Mouse (Mus musculus): ENCODE data around the gene C2cd4b. TPM values are rescaled to one million over a fixed set of nuclear protein-coding genes. Genes with fewer than 3 reads are reported as not detected.

The C2cd4b gene
- polyA plus RNA-seq, 1 experiment from 2014 or later = 2.3 TPM

DNA sequence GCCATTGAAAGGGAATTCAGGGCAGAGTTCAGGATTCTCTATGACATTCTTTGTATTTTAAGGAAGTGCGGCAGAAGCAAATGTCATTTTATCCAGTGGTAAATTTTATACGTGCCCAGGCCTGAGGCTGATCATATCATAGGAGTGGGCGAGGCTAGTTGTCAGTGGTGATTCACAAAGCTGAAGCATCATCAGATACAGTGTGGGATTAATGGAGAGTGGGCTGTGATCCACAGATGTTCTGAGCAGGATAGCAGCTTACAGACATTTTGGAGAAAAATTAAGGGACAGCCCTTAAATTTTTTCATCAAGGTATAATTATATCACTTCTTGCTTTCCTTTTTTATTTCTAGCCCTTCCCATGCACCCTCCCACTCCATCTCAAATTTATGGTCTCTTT, 24.2 kb downstream of the C2cd4b start:
- Histone ChIP-seq H3K27ac (no peak overlapping the region), H3K9me3 (peaks cover 3% of the 10 kb centered on the region; the same call in 1 of the 2 replicates), H3K27me3 (ENCODE audit: insufficient read depth, poor library complexity, severe bottlenecking) (peaks cover 14% of the 10 kb centered on the region; the same call in 1 of the 2 replicates), H3K36me3 (no peaks in the 10 kb centered on the region), H3K4me1 (peaks cover 4% of the 10 kb centered on the region; the same call in 1 of the 2 replicates), H3K4me3 (no peak overlapping the region)
- DNase-seq (ENCODE audit: low spot score) = no peak
- 86% methylated on average over 3 of the region's 3 CpGs for WGBS

DNA sequence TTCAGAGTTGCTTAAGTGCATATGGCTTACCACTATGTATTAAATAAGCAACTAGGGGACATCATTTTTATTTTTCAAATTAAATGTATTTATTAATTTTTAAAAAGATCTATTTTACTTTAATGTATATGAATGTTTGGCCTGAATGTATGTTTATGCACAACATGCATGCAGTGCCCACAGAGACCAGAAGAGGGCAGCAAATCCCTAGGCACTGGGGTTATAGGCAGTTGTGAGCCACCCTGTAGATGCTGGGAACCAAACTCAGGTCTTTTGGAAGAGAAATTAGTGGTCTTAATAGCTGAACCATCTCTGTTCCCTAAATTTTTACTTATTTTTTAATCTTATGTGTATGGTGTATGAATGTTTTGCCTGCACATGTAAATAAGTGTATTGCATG, 24.7 kb downstream of the C2cd4b start:
- H3K27ac ChIP-seq = no peak overlapping the region
- peaks cover 14% of the 10 kb centered on the region; the same call in 1 of the 2 replicates for H3K27me3 ChIP-seq (ENCODE audit: insufficient read depth, poor library complexity, severe bottlenecking)
- H3K36me3 ChIP-seq = no peaks in the 10 kb centered on the region
- peaks cover 3% of the 10 kb centered on the region; the same call in 1 of the 2 replicates for H3K9me3 ChIP-seq
- H3K4me3 ChIP-seq = no peak overlapping the region
- no peak for DNase-seq (ENCODE audit: low spot score)
- no peaks in the 10 kb centered on the region for H3K4me1 ChIP-seq

DNA sequence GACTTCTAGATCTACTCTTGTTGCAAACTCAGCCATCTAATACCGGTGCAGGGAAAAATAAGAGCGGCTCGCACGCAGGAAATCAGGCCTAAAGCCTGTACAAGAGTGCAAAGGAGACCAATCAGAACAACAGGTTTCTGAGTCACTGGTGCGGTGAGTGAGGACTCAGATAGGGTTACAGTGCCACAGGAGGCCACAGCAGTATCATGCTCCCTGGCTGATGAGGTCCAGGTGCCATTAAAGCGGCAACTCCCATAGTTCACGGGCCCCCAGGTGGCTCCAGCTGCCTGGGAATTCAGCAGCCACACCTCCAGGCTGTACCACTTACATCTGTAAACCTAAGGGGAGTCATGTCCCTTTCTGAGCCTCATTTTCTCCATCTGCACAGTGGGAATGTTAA, 27.1 kb downstream of the C2cd4b start:
- no peaks in the 10 kb centered on the region for H3K36me3 ChIP-seq
- no peak overlapping the region for H3K27ac ChIP-seq
- no peak overlapping the region for H3K4me3 ChIP-seq
- peaks cover 3% of the 10 kb centered on the region; the same call in 1 of the 2 replicates for H3K9me3 ChIP-seq
- 81% methylated on average over 7 of the region's 7 CpGs for WGBS
- H3K27me3 ChIP-seq (ENCODE audit: insufficient read depth, poor library complexity, severe bottlenecking) = peaks cover 6% of the 10 kb centered on the region; the same call in 1 of the 2 replicates
- no peaks in the 10 kb centered on the region for H3K4me1 ChIP-seq
- DNase-seq (ENCODE audit: low spot score) = no peak

- no peaks in the 10 kb centered on the region for H3K4me1 ChIP-seq
- no peaks in the 10 kb centered on the region for H3K27me3 ChIP-seq (ENCODE audit: insufficient read depth, poor library complexity, severe bottlenecking)
- DNase-seq (ENCODE audit: low spot score) = no peak
- no peaks in the 10 kb centered on the region for H3K36me3 ChIP-seq
- WGBS = 66% methylated on average over 6 of the region's 6 CpGs
- no peak overlapping the region for H3K27ac ChIP-seq
- peaks cover 3% of the 10 kb centered on the region; the same call in 1 of the 2 replicates for H3K9me3 ChIP-seq
- H3K4me3 ChIP-seq = no peak overlapping the region
These were observed 28.4 kb downstream of the C2cd4b start for GRCm38 (mm10) chr9:67787671-67788070.

DNA sequence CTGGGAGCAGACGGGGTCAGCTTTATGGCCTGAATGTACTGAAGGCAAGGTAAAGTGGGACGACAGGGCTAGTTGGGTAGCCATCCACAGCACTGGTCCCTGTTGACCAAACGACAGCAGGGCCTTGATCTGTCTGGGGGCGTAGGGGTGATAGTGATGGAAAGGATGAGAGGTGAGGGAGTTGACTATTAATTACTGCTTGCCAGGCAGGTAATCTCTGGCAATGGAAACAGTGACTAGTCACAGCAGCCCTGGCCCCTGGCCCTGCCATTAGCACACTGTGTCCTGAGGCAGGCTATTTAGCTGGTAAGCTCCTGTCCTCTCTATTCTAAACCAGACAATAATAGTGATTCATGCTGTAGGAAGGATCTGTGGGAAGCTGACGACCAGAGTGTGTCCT, 33.2 kb downstream of the C2cd4b start:
- Histone ChIP-seq H3K27ac (no peak overlapping the region), H3K36me3 (no peaks in the 10 kb centered on the region), H3K4me1 (peaks cover 14% of the 10 kb centered on the region; the same call in 1 of the 2 replicates), H3K4me3 (no peak overlapping the region), H3K27me3 (ENCODE audit: insufficient read depth, poor library complexity, severe bottlenecking) (peaks cover 9% of the 10 kb centered on the region), H3K9me3 (no peaks in the 10 kb centered on the region)
- no peak for DNase-seq (ENCODE audit: low spot score)
- WGBS = 72% methylated on average over 5 of the region's 5 CpGs

DNA sequence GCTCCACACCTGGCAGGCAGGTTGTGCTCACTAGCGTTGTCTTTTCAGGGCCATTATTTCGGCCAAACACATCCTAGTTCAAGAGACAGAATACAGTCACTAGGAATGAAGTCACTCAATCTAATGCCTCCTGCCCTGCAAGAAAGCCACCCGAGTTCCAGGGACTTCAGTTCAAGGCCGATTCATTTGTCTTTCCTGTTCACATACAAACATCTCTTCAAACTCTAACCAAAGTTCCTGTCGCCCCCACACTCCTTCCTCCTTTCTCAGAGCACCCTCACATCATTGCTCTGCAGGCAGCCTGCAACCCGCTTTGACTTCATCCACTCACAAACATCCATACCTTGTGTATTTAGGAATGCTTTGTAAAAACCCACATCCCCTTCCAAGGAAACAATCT, 34.3 kb downstream of the C2cd4b start:
- H3K9me3 ChIP-seq = no peaks in the 10 kb centered on the region
- H3K4me3 ChIP-seq = no peak overlapping the region
- peaks cover 9% of the 10 kb centered on the region for H3K27me3 ChIP-seq (ENCODE audit: insufficient read depth, poor library complexity, severe bottlenecking)
- no peak overlapping the region for H3K27ac ChIP-seq
- no peak for DNase-seq (ENCODE audit: low spot score)
- peaks cover 18% of the 10 kb centered on the region; the same call in 1 of the 2 replicates for H3K4me1 ChIP-seq
- 72% methylated on average over 6 of the region's 6 CpGs for WGBS
- no peaks in the 10 kb centered on the region for H3K36me3 ChIP-seq

DNA sequence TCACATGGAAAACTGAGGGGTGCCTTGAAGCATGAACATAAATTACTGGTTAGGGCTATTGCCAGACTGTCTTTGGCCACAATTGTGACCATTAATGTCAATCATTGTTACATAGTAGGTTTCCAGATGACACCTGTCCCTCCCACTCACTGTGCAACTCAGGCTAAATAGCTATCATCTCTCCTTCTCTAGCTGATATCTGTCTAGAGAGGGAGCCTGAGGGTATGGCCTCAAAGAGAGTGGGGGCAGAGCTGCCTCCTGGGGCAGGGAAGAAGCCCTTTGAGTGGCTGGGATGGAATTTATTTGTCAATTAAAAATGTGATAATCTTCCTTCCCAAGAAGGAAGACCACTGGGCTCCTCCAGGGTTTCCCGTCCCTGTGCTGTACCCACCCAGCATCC, 35.0 kb downstream of the C2cd4b start:
- WGBS = 67% methylated on average over 1 of the region's 1 CpGs
- H3K36me3 ChIP-seq = no peaks in the 10 kb centered on the region
- H3K27me3 ChIP-seq (ENCODE audit: insufficient read depth, poor library complexity, severe bottlenecking) = peaks cover 9% of the 10 kb centered on the region
- peaks cover 25% of the 10 kb centered on the region for H3K4me1 ChIP-seq
- no peak for DNase-seq (ENCODE audit: low spot score)
- H3K9me3 ChIP-seq = no peaks in the 10 kb centered on the region
- H3K27ac ChIP-seq = no peak overlapping the region
- no peak overlapping the region for H3K4me3 ChIP-seq

DNA sequence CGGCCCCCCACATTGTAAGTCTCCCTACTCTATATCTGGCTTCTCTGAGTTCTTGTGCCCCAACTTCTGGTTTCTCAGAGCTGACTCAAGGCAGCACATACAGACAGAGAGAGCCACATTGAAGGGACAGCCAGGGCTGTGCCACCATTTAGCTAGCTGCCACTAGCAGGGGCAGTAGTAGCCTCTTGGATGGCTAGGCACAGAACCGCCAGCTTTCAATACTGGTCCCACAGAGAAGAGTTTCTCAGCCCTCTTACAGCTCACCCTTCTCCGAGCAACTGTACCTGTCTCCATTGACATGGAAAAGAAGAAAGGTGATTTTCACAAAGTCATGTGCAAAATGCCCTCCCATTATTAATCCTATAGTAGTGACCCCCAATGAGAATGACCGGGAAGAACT, 35.4 kb downstream of the C2cd4b start:
- no peak overlapping the region for H3K27ac ChIP-seq
- peaks cover 29% of the 10 kb centered on the region for H3K4me1 ChIP-seq
- H3K9me3 ChIP-seq = no peaks in the 10 kb centered on the region
- no peak for DNase-seq (ENCODE audit: low spot score)
- H3K27me3 ChIP-seq (ENCODE audit: insufficient read depth, poor library complexity, severe bottlenecking) = peaks cover 9% of the 10 kb centered on the region
- no peak overlapping the region for H3K4me3 ChIP-seq
- no peaks in the 10 kb centered on the region for H3K36me3 ChIP-seq
- 91% methylated on average over 4 of the region's 4 CpGs for WGBS

DNA sequence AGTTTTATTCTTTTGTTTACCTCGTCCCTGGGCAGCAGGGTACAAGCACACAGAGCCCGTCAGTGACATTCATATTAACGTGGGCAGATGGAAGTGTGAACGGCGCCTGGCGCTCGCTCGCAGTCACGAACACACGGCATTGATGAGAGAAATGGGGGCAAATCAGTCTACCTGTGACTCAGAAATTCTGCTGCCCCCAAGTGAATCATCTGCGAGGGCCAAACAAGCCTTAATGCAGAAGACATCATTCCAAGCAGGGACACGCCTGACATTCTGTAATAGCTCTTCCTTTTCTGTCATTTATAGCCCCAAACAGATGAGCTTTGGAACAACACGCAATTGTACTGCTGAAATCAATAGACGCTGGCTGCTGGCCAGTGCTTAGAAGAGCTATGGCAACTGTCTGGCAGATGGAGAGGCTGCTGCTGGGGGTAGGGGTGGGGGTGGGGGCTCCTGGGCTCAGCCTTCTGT, 36.0 kb downstream of the C2cd4b start:
- no peak for DNase-seq (ENCODE audit: low spot score)
- peaks cover 9% of the 10 kb centered on the region for H3K27me3 ChIP-seq (ENCODE audit: insufficient read depth, poor library complexity, severe bottlenecking)
- no peak overlapping the region for H3K27ac ChIP-seq
- no peak overlapping the region for H3K4me3 ChIP-seq
- H3K4me1 ChIP-seq = peaks cover 31% of the 10 kb centered on the region
- no peaks in the 10 kb centered on the region for H3K9me3 ChIP-seq
- WGBS = 79% methylated on average over 14 of the region's 14 CpGs
- no peaks in the 10 kb centered on the region for H3K36me3 ChIP-seq

GRCm38 (mm10) chr9:67799078-67799819, 40.0 kb downstream of the C2cd4b start:
- Histone ChIP-seq H3K9me3 (no peaks in the 10 kb centered on the region), H3K36me3 (no peaks in the 10 kb centered on the region), H3K27me3 (ENCODE audit: insufficient read depth, poor library complexity, severe bottlenecking) (peaks cover 7% of the 10 kb centered on the region), H3K4me3 (no peak overlapping the region), H3K4me1 (peaks cover 38% of the 10 kb centered on the region), H3K27ac (peak overlapping the region; percentile 81)
- 54% methylated on average over 14 of the region's 14 CpGs for WGBS
- DNase-seq (ENCODE audit: low spot score) = no peak

DNA sequence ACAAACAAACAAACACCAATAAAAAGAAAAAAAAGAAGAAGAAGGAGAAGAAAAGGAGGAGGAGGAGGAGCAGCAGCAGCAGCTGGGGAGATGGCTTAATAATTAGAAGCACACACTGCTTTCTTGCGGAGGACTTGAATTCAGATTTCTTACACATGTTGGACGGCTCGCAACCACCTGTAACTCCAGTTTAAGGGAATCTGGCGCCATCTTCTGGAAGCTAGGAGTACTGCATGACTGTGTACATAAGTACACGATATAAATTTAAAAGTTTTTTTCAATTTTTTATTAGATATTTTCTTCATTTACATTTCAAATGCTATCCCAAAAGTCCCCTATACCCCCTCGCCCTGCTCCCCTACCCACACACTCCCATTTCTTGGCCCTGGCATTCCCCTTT, 43.0 kb downstream of the C2cd4b start:
- H3K4me1 ChIP-seq = peaks cover 43% of the 10 kb centered on the region
- no peak for DNase-seq (ENCODE audit: low spot score)
- no peaks in the 10 kb centered on the region for H3K36me3 ChIP-seq

GRCm38 (mm10) chr9:67807000-67807399, 47.8 kb downstream of the C2cd4b start:
- H3K4me1 ChIP-seq = peaks cover 30% of the 10 kb centered on the region
- peak overlapping the region; percentile 29 for H3K4me3 ChIP-seq
- no peaks in the 10 kb centered on the region for H3K9me3 ChIP-seq
- H3K27me3 ChIP-seq (ENCODE audit: insufficient read depth, poor library complexity, severe bottlenecking) = peaks cover 7% of the 10 kb centered on the region; the same call in 1 of the 2 replicates
- DNase-seq (ENCODE audit: low spot score) = no peak
- 33% methylated on average over 5 of the region's 5 CpGs for WGBS
- no peaks in the 10 kb centered on the region for H3K36me3 ChIP-seq
- H3K27ac ChIP-seq = peak overlapping the region; percentile 74

More for the DNA sequence above, 43.0 kb downstream of the C2cd4b start:
- WGBS = 43% methylated on average over 6 of the region's 6 CpGs
- no peak overlapping the region for H3K27ac ChIP-seq
- no peak overlapping the region for H3K4me3 ChIP-seq
- H3K27me3 ChIP-seq (ENCODE audit: insufficient read depth, poor library complexity, severe bottlenecking) = peaks cover 7% of the 10 kb centered on the region; the same call in 1 of the 2 replicates
- no peaks in the 10 kb centered on the region for H3K9me3 ChIP-seq

- WGBS = 65% methylated on average over 6 of the region's 6 CpGs
- no peaks in the 10 kb centered on the region for H3K9me3 ChIP-seq
- H3K36me3 ChIP-seq = no peaks in the 10 kb centered on the region
- no peak overlapping the region for H3K27ac ChIP-seq
- no peak for DNase-seq (ENCODE audit: low spot score)
- H3K4me3 ChIP-seq = no peak overlapping the region
- no peaks in the 10 kb centered on the region for H3K27me3 ChIP-seq (ENCODE audit: insufficient read depth, poor library complexity, severe bottlenecking)
- H3K4me1 ChIP-seq = peaks cover 43% of the 10 kb centered on the region
These were observed 51.3 kb downstream of the C2cd4b start for GRCm38 (mm10) chr9:67810527-67810926.
